Mouse (Mus musculus): ENCODE data around the gene B4galt4.
"Not testable (repeated sequence)": the region's sequence is repeated elsewhere in the genome, so short reads cannot be mapped to it uniquely, and the experiment has no call there.

Gene B4galt4

DNA sequence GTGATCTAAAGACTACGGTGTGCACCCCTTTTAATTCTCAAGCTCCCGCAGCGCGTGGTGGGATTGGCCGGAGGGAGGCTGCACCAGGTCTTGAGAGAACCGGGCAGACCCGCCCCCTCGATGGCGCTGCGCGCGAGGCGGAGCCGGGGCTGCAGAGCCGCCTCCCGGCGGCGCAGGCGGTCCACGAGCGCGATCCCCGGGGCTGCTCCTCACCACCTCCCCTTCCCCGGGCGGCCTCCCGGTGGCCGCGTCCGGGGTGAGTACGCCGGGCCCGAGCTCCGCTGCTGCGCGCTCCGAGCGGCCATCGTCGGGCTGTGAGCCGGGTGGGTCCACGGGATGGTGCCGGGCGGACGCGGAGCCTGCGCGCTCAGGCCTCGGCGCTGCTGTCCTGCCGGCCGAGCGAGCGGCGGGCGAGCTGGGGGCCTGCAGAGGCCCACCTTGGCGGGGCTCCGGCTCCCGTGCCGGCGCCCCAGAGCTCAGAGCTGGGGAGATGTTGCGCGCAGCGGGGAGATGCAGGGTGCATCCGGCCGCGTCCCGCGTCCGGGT, at the start of gene B4galt4:
Gene B4galt4, plus strand, starts transcription at position 152 of the 546 bp plus-strand sequence.
- peak; percentile 34 for DNase-seq (ENCODE audit: low read depth, low spot score)

DNA sequence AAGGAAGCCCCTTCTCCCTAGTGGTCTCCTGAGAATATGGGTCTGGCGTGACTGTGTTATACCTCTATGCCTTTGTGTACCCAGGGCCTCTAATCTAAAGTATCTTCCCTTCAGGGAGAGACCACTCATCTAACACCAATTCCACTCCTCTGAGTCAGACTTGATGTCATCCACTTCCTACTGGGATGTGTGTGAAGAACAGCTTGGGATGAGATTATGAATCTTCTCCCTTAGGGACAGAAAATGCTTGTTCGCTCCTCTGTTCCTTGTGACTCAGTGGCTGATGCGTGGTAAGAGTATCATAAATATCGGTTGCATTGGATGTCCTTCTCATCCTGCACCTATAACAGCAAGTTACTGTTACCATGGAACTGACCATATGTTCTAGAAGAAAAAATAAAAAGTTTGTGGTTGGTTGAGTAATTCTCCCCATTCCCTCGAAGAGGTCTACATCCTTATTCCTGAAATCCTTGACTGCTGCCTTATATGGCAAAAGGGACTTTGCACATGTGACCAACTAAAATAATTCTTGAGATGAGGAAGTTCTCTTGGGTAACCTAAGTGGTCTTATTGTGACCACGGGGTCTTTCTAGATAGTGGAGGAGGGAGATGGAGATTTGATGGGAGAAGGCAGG, 47.0 kb upstream of the B4galt4 start:
- DNase-seq (ENCODE audit: low read depth, low spot score): no peak

DNA sequence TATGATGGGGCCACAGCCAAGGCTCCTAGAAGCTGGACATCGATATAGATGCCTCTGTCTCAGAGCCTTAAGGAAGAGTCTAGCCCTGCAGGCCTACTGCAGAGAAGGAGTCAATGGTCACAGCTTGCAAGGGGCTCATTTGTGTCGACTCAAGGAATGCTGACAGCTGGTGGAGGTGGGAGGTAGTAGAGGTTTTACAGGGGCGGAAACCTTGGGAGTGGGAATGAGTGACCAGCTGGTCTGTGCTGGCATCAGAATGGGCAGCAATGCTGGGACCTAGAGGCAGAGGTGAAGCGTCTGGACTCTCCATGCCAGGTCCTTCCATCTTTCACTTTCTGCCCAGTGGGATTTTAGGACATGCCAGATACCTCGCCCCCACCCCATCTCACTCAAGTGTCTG, 46.5 kb upstream of the B4galt4 start:
- no peak for DNase-seq (ENCODE audit: low read depth, low spot score)

- DNase-seq (ENCODE audit: low read depth, low spot score): no peak
Measured at GRCm38 (mm10) chr16:38697611-38698010, 44.5 kb upstream of the B4galt4 start.

- no peak for DNase-seq (ENCODE audit: low read depth, low spot score)
Measured at GRCm38 (mm10) chr16:38700392-38701162, 41.5 kb upstream of the B4galt4 start.

GRCm38 (mm10) chr16:38701492-38702185, 40.4 kb upstream of the B4galt4 start:
- no peak for DNase-seq (ENCODE audit: low read depth, low spot score)

DNA sequence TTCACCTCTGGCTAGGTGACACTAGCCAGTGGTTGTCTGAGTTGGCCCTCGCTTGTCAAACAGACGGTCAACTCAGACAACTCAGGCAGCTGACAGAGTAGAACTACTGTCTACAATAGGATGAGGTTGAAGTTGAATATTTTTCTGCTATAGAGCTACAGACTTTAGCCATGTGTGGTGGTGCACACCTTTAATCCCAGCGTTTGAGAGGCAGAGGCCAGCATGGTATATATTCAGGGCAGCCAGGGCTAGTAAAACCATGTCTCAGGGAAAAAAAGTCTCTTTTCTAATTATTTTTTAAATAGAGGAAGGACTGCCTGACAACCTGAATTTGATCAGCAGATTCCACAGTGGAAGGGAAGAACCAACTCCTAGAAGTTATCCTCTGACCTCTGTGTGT, 39.7 kb upstream of the B4galt4 start:
- DNase-seq (ENCODE audit: low read depth, low spot score): no peak

DNA sequence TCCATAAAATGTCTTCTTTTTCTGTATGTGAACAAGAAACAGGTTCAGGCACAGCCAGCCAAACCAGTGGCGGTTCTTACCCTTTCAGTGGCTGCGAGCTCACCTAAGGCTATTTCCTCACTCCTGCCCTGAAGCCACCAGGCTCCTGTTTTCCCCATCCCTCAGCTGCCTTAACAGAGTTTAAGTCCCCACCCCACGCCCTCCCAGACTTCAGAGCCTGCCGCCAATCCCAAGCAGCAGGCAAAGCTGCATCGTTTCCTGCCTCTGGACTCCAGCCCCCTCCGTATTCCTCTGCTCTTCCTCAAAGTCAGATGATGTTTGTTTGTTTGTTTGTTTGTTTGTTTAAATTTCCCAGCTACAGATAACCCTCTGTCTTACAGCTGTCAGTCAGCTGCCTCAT, 38.6 kb upstream of the B4galt4 start:
- DNase-seq (ENCODE audit: low read depth, low spot score): no peak

DNA sequence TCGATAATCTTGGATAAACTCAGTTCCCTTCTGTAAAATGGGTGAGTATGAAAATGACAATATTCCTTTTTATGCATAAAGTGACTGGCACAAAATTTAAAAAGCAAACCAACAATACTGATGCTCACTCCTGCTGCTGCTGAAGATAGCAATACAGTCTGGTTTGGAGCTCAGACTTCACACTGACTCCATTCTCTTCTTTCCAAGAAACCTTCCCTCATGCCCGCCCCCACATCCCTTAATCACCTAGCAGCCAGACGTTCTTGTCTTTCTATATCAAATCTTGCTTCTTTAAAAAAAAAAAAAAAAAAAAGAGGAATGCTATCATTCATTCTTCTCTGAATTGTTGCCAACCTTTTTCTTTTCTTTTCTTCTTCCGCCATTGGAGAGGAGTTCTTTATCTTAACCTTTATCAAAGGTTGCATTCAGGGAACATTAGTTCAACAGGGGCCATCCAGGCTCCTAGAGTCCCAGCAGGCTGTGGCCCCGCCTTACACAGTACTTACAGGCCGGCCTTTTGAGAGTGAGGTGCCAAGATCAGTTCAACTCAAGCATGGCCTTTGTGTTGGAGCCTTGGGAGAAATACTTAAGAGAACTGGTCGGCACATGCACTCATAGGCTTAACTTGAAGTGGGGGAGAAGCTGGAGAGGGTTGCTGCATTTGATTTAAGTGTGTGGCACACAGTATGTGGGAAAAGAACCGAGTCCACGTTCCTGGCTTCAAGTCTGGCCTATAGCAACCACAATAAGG, 36.4 kb upstream of the B4galt4 start:
- DNase-seq (ENCODE audit: low read depth, low spot score): no peak

GRCm38 (mm10) chr16:38706782-38707181, 35.3 kb upstream of the B4galt4 start:
- DNase-seq (ENCODE audit: low read depth, low spot score): no peak

DNA sequence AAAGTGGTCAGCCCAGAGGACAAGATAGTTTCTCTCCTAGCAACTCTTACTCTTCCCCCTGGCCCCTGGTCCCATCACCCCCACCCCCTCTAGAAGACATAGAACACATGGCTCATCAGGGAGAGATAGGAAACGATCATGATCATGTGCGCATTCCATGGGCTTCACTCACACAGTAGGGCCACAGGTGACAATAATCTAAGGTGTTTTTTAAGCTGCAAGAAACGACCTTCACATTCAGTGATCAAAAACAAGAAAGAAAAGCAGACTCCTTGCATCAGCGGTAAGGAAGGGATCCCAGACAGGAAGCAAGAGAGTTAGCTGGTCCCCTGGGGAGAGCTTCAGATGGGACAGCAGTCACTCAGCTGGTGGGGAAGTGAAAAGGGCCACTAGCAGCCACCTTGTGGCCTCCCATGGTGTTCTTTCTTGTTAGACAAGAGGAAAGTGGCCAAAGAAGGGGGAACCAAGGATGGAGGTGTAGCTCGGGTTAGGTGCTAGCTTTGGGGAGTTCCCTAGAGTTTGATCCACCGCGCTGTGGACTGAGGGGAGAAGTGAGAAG, 33.0 kb upstream of the B4galt4 start:
- no peak for DNase-seq (ENCODE audit: low read depth, low spot score)

DNA sequence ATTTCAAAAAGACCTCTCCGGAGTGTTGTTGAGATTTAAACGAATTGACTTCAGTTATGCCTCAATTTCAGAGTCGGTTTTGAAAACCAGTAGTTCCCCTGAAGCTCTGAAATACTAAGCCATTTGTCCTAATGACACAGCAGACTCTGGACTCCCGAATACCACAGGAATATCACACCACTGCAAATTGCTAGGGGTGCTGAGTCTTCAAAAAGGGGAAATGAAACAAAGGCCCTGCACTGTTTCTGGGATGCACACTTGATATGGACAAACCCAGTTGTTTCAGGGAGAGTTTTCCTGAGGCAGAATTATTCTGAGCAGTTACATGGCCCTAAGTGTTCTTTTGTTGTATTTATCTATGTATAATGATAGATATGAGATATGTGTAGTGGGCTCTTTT, 30.8 kb upstream of the B4galt4 start:
- no peak for DNase-seq (ENCODE audit: low read depth, low spot score)

DNA sequence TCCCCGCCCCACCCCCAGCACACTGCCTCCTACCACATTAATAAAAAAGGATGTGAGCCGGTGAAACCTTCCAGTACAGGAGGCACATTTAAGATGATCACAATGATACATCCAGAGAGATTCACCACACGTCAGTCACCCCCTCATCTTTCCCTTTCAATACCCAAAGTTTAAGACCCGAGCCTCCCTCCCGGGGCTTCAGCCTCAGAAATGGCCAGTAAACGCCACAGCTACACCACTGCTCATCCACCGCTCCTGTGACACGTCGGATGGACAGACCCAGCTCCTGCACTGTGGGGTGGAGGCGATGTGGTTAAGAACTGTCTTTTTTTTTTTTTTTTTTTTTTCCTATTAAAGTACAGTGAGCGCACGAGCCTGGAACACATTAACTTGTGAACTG, 30.0 kb upstream of the B4galt4 start:
- no peak for DNase-seq (ENCODE audit: low read depth, low spot score)

DNA sequence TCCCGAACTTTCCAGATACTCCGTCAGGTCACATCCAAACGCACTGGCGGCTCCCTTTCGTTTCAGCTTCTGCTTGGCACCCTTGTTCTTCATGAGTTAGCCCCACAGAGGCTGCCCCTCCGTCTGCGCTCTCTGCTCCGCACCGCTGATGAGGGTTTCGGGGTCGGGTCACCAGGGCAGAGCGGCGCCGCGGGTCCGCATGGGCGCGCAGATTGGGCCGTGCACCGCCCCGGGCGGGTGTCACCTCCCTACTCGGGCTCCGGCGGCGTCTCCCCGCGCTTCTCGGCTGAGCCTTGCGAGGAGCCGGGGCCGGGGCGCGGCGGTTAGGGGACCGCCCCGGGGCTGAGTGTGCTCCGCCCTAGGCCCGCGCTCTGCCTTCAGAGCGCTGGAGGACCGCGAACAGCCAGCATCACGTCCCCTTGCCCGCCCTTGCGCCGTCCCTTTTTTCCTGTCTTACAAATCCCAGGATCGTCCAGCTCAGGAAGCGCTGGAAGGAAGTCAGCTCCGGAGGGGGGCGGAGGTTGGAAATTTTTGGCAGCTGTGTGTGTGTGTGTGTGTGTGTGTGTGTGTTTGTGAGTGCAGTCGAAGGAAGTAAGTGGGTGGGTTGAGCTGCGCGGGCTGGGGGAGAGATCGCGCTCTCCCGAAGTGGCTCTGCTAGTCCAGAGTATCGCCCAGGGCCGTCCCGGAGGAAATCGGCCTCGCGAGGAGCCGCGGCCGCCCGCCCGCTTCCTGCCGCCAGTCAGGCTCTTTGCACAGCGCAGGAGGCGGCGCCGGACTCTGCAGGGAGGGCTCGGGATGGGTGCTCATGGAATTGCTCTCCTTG, 29.3 kb upstream of the B4galt4 start, which contains the start of gene Arhgap31:
Gene Arhgap31, minus strand, starts transcription at position 694 of the 823 bp plus-strand sequence.
- DNase-seq (ENCODE audit: low read depth, low spot score): peak; percentile 53

DNA sequence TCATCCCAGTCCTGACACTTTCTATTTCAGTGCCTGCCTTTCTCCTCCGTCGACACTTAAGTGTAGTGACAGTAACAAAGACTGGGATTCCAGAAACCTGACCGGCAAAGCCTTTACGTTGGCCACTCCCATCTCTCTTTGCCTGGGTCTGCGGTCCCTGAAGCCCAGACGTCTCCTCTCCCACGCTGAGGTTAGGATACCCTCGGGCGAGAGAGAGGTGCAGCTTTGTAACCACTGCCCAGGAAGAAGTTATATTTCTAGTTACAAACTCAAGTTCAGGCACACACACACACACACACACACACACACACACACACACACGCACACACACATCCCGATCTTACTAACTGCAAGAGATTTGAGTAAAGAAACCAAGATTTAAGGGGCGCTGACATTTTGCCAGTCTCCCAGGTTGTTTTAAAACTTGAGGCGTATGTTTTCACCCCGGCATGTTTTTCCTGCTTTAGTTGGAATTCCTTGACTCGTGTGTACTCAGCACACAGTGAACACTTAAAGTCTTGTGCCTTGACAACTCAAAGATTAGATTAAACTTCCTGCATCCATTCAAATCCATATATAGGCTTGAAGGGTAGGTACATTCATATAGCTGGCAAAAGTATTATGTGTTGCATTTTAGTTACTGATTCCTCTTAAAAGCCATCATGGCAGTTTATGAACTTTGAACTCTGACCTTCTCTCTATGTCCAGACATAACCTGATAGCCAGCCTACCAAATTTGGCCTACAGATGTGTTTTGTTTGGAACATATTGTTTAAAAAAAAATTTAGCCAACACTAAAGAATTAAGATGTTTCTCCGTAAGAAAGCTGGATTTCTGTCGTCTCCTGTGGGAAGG, 28.4 kb upstream of the B4galt4 start:
- no peak for DNase-seq (ENCODE audit: low read depth, low spot score)

DNA sequence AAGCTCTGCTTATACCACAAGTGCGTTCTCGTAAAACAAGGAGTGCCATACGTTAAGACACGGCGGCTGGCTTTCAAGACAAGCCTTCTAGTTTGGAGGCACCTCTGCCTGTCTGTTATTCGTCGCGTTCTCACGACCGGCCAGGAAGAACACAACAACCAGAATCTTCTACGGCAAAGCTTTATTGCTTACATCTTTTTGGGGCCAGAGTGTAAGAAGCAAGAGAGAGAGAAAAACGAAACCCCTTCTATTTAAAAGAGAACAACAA, 27.9 kb upstream of the B4galt4 start:
- DNase-seq (ENCODE audit: low read depth, low spot score): not testable (repeated sequence)

DNA sequence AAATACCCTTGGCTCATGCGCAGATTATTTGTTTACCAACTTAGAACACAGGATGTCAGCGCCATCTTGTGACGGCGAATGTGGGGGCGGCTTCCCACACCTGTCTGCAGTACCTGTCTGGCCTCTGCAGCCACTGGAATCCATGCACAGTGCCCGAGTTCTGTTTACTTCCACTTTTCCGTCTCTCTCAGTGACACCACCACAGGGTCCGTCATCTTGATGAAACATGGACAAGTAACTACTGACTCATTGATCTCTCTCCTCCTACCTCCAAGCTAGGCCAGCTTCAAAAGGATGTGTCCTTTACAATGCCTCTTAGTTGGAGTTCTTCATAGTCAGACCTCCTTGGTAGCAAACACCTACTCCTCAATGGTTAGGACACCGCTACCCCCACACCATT, 20.7 kb upstream of the B4galt4 start:
- no peak for DNase-seq (ENCODE audit: low read depth, low spot score)

- no peak for DNase-seq (ENCODE audit: low read depth, low spot score)
Measured at GRCm38 (mm10) chr16:38724256-38724655, 17.8 kb upstream of the B4galt4 start.

DNA sequence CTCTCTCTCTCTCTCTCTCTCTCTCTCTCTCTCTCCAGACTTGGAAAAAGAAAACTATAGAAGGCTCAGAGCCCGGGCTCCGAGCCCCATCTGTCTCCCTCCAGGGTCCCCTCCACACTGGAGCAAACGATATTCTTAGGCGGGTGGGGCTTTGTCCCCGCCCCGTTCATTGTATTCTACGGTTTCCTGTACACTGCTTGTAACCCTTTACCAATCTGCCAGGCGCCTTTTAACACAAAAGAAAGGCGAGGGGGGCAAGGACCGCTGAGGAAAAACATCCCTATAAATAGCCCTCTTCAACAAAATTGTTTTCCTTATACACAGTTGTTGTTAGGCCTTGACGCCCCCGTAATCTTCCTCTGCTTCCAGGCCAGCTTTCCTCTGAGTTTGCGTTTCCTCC, 17.1 kb upstream of the B4galt4 start:
- no peak for DNase-seq (ENCODE audit: low read depth, low spot score)
